Mouse (Mus musculus) erythroblast, embryonic 14.5 days (primary cell): ENCODE data around the gene H3f3a.

Experiments used
- GATA1 ChIP-seq: IDR thresholded peaks from 2 replicates; pipeline ENCODE4 v1.6.1; 2012; ENCODE audit warnings: low read length, inconsistent platforms, mixed read lengths
- TAL1 ChIP-seq: IDR thresholded peaks from 3 replicates; pipeline ENCODE4 v1.6.1; 2012; ENCODE audit warnings: low read length, inconsistent platforms, mixed read lengths

DNA sequence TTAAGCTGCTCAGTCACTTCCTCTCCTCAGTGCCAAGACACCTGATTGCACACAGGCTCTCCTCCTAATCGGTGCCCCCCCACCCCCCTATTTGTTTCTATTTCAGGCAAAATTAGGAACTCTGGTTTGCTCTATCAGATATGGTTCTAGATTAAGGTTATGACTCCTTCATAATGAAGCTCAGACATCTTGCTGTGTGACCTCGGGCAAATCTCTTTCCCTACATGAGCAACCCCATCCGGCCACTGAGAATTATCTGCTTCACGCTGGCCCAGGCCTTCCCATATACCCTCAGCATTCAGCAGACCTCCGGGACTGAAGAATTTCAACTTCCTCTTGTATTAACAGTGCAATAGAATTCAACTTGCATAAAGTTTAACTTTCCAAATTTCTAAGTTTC is 14.5 kb downstream of the H3f3a start:
- TF ChIP-seq GATA1: no peak
- TF ChIP-seq TAL1: no peak
